Mouse (Mus musculus) G1E (cell line): Measurements from ENCODE around the gene Nmur1. TPM values are rescaled to one million over a fixed set of nuclear protein-coding genes. Genes with fewer than 3 reads are reported as not detected.
"Not testable (repeated sequence)": the region's sequence is repeated elsewhere in the genome, so short reads cannot be mapped to it uniquely, and the experiment has no call there.

Experiments used
- ATAC-seq: 2 replicates; pipeline ENCODE4 v1.8.0; 2016; ENCODE audit warnings: mild to moderate bottlenecking; ENCODE audit not compliant: insufficient number of reproducible peaks, poor library complexity, low FRiP score, severe bottlenecking; ENCODE audit errors: extremely low read depth
- DNase-seq: peaks from one replicate; pipeline ENCODE4 v3.0.0; 2012; ENCODE audit warnings: low spot score
- H3K27me3 ChIP-seq: 2 replicates; pipeline ENCODE4 v1.6.1; 2012; ENCODE audit warnings: mild to moderate bottlenecking, low read length, inconsistent platforms; ENCODE audit not compliant: insufficient read depth
- H3K36me3 ChIP-seq: replicated peaks from 2 replicates; pipeline ENCODE3; 2012; ENCODE audit warnings: mild to moderate bottlenecking, inconsistent platforms
- H3K4me1 ChIP-seq: 2 replicates; pipeline ENCODE4 v1.6.1; 2012; ENCODE audit warnings: low read depth, low read length, inconsistent platforms, mixed read lengths; ENCODE audit not compliant: insufficient read depth
- H3K4me3 ChIP-seq: 2 replicates; pipeline ENCODE4 v1.5.1; 2012; ENCODE audit warnings: low read depth, mild to moderate bottlenecking, inconsistent platforms, low read length, moderate library complexity, mixed read lengths
- H3K9me3 ChIP-seq: replicated peaks from 2 replicates; pipeline ENCODE4 v1.6.1; 2012; ENCODE audit warnings: inconsistent platforms
- CTCF ChIP-seq: IDR thresholded peaks from 2 replicates; pipeline ENCODE4 v1.5.1; 2012; ENCODE audit warnings: low read depth, low read length, inconsistent platforms, mixed read lengths
- GATA1 ChIP-seq: IDR thresholded peaks from 2 replicates; pipeline ENCODE4 v1.6.1; 2012; ENCODE audit warnings: borderline replicate concordance, low read length, inconsistent platforms, mixed read lengths
- GATA2 ChIP-seq: IDR thresholded peaks from 2 replicates; pipeline ENCODE4 v1.6.1; 2012; ENCODE audit warnings: low read depth, low read length, inconsistent platforms, borderline replicate concordance
- POLR2AphosphoS5 ChIP-seq: IDR thresholded peaks from 2 replicates; pipeline ENCODE4 v1.6.1; 2012; ENCODE audit warnings: low read depth, low read length, inconsistent platforms; ENCODE audit not compliant: insufficient replicate concordance
- TAL1 ChIP-seq: conservative IDR thresholded peaks from 2 replicates; pipeline ENCODE4 v1.6.1; 2012; ENCODE audit warnings: low read depth, low read length, inconsistent platforms, mixed read lengths
- polyA plus RNA-seq: library from polyadenylated mRNA; stranded (reverse); fragments of >175 nt; gene quantifications from 2 replicates; pipeline ENCODE4 v1.2.3, GENCODE M21; 2012
- total RNA-seq, 2 experiments: library from RNA; stranded (forward) in 1 of 2; stranded (reverse) in 1 of 2; fragments of 200-1000 nt in 1 of 2; fragments of >200 nt in 1 of 2; fragmentation: Nextera tagmentation in 1 of 2; gene quantifications; 2 replicates each; pipeline ENCODE4 v1.2.3; 2014 to 2017

Gene Nmur1
- not detected in 2 replicates for total RNA-seq (2014; fragmentation: Nextera tagmentation)
- total RNA-seq (2017): not detected in 2 replicates
- polyA plus RNA-seq: not detected in 2 replicates

GRCm38 (mm10) chr1:86426128-86426527 is at the start of gene Nmur1, which contains the start of gene Tex44:
Gene Nmur1 (minus strand): TSS chr1:86426228.
Gene Tex44 (plus strand): TSS chr1:86426329.
- TF ChIP-seq POLR2AphosphoS5 (no peak), GATA1 (no peak), TAL1 (no peak), CTCF (no peak), GATA2 (no peak)
- DNase-seq (no peak), ATAC-seq (no peak)
- Histone ChIP-seq H3K9me3 (no peaks in the 10 kb centered on the region), H3K27me3 (peaks cover 50% of the 10 kb centered on the region), H3K4me3 (no peak within 1 kb of the TSS), H3K36me3 (no peaks in the 10 kb centered on the region), H3K4me1 (peaks cover 6% of the 10 kb centered on the region; the same call in 1 of the 2 replicates)

- Histone ChIP-seq H3K4me1 (peaks cover 41% of the 10 kb centered on the region), H3K27me3 (no peaks in the 10 kb centered on the region), H3K4me3 (no peak overlapping the region), H3K9me3 (peaks cover 5% of the 10 kb centered on the region), H3K36me3 (no peaks in the 10 kb centered on the region)
- TF ChIP-seq GATA2: no peak
- no peak for TF ChIP-seq GATA1
- TF ChIP-seq CTCF: no peak
- TF ChIP-seq TAL1: no peak
- TF ChIP-seq POLR2AphosphoS5: no peak
- no peak for ATAC-seq
- DNase-seq: no peak
Observed at GRCm38 (mm10) chr1:86473109-86473760, 47.2 kb upstream of the Nmur1 start.

- no peaks in the 10 kb centered on the region for H3K9me3 ChIP-seq
- H3K36me3 ChIP-seq: no peaks in the 10 kb centered on the region
- DNase-seq (peak; percentile 64), ATAC-seq (peak; percentile 52)
- H3K4me3 ChIP-seq: peak overlapping the region; percentile 65; the same call in 1 of the 2 replicates
- no peaks in the 10 kb centered on the region for H3K27me3 ChIP-seq
- TF ChIP-seq TAL1 (no peak), GATA2 (no peak), GATA1 (no peak), POLR2AphosphoS5 (no peak), CTCF (no peak)
- peaks cover 35% of the 10 kb centered on the region for H3K4me1 ChIP-seq
Observed at GRCm38 (mm10) chr1:86472197-86472952, 46.3 kb upstream of the Nmur1 start.

- Histone ChIP-seq H3K4me3 (peak overlapping the region; percentile 65; the same call in 1 of the 2 replicates), H3K4me1 (peaks cover 31% of the 10 kb centered on the region)
- peak; percentile 41; the same call in 1 of the 2 replicates for TF ChIP-seq CTCF
- not testable (repeated sequence) for ATAC-seq, H3K27me3 ChIP-seq, H3K36me3 ChIP-seq, H3K9me3 ChIP-seq
- DNase-seq: peak; percentile 55
Observed at GRCm38 (mm10) chr1:86471504-86471961, 45.5 kb upstream of the Nmur1 start.

- Histone ChIP-seq H3K36me3 (no peaks in the 10 kb centered on the region), H3K27me3 (no peaks in the 10 kb centered on the region), H3K4me3 (no peak overlapping the region), H3K4me1 (peaks cover 27% of the 10 kb centered on the region), H3K9me3 (no peaks in the 10 kb centered on the region)
- ATAC-seq (no peak), DNase-seq (no peak)
- TF ChIP-seq TAL1 (no peak), GATA1 (no peak), CTCF (no peak), POLR2AphosphoS5 (no peak)
Observed at GRCm38 (mm10) chr1:86470519-86471181, 44.6 kb upstream of the Nmur1 start.

GRCm38 (mm10) chr1:86469876-86470275 is 43.8 kb upstream of the Nmur1 start:
- TF ChIP-seq CTCF: no peak
- no peak for TF ChIP-seq TAL1
- no peak for TF ChIP-seq POLR2AphosphoS5
- TF ChIP-seq GATA1: no peak
- TF ChIP-seq GATA2: no peak
- peaks cover 2% of the 10 kb centered on the region; the same call in 1 of the 2 replicates for H3K27me3 ChIP-seq
- no peak overlapping the region for H3K4me3 ChIP-seq
- no peaks in the 10 kb centered on the region for H3K9me3 ChIP-seq
- ATAC-seq (no peak), DNase-seq (no peak)
- H3K4me1 ChIP-seq: peaks cover 27% of the 10 kb centered on the region
- no peaks in the 10 kb centered on the region for H3K36me3 ChIP-seq
